Comparison of ENCODE assay signal across 8 mouse cellular contexts in genomic region chr4:156195927-156196870, GRCm38 (mm10). TPM values are rescaled to one million over a fixed set of nuclear protein-coding genes. Genes with fewer than 3 reads are reported as not detected.
DNase-seq lines count a peak whose midpoint lies in the region; ATAC-seq and TF ChIP-seq lines count a peak whose summit lies in the region.

No protein-coding gene starts in this region.

- no peak for ATAC-seq in heart, embryonic 14.5 days (ENCODE audit: insufficient number of reproducible peaks, insufficient read depth, low FRiP score, low read depth)
- ATAC-seq in kidney, embryonic 16.5 days (ENCODE audit: low FRiP score, low TSS enrichment) = no peak

- peak overlapping the region; percentile 83 to 99 for H3K4me3 ChIP-seq in ES-E14 (ENCODE audit: insufficient read depth in 1 of 2, low read depth in 1 of 2, low read length in 2 of 2, poor library complexity in 1 of 2, severe bottlenecking in 1 of 2)
- H3K4me3 ChIP-seq in heart, embryonic 14.5 days (ENCODE audit: control insufficient read depth in 1 of 2, insufficient read depth in 1 of 2, low read depth in 1 of 2, low read length in 2 of 2) = peak overlapping the region; percentile 84 to 93
- H3K4me3 ChIP-seq in kidney, embryonic 16.5 days (ENCODE audit: low read length) = peak overlapping the region; percentile 91

- peaks cover 23% of the 10 kb centered on the region for H3K36me3 ChIP-seq in ES-E14 (ENCODE audit: control insufficient read depth, insufficient read depth, low read length, poor library complexity, severe bottlenecking)
- peaks cover 26% of the 10 kb centered on the region for H3K36me3 ChIP-seq in heart, embryonic 14.5 days (ENCODE audit: control insufficient read depth, insufficient read depth, low read length)
- peaks cover 7% of the 10 kb centered on the region for H3K36me3 ChIP-seq in kidney, embryonic 16.5 days (ENCODE audit: insufficient read depth, low read length)
- no peaks in the 10 kb centered on the region for H3K36me3 ChIP-seq in splenic B cell, adult 2 months (ENCODE audit: control insufficient read depth, insufficient read depth, low read length, poor library complexity, severe bottlenecking)

- H3K27ac ChIP-seq in ES-E14 (ENCODE audit: insufficient read depth, low read depth, low read length, poor library complexity, severe bottlenecking) = peak overlapping the region; percentile 26; the same call in 1 of the 2 replicates
- H3K27ac ChIP-seq in heart, embryonic 14.5 days (replicated peaks in 1 of 2; ENCODE audit: control insufficient read depth in 1 of 2, insufficient read depth in 1 of 2, low read depth in 2 of 2, low read length in 2 of 2) = peak overlapping the region; percentile 11 to 78
- H3K27ac ChIP-seq in kidney, embryonic 16.5 days (ENCODE audit: low read length) = peak overlapping the region; percentile 83

- peaks cover 10 to 42% of the 10 kb centered on the region in 2 experiments; a peak in 3 of 4 replicates for H3K4me1 ChIP-seq in ES-E14 (ENCODE audit: control insufficient read depth in 2 of 2, insufficient read depth in 2 of 2, low read length in 2 of 2, poor library complexity in 1 of 2)
- peaks cover 30 to 45% of the 10 kb centered on the region in 2 experiments for H3K4me1 ChIP-seq in heart, embryonic 14.5 days (ENCODE audit: control insufficient read depth in 2 of 2, insufficient read depth in 2 of 2, low read length in 2 of 2)
- H3K4me1 ChIP-seq in kidney, embryonic 16.5 days (ENCODE audit: insufficient read depth, low read length) = peaks cover 55% of the 10 kb centered on the region

- H3K9me3 ChIP-seq in ES-E14 (ENCODE audit: control insufficient read depth, insufficient read depth, low read depth, low read length) = no peaks in the 10 kb centered on the region
- H3K9me3 ChIP-seq in heart, embryonic 14.5 days (ENCODE audit: control insufficient read depth, low read length) = no peaks in the 10 kb centered on the region
- no peaks in the 10 kb centered on the region for H3K9me3 ChIP-seq in kidney, embryonic 16.5 days (ENCODE audit: low read length)

- in situ Hi-C loops in ES-E14 (cut with MboI; ENCODE audit: low sequenced_read_pairs in 2 of 2, unreplicated experiment in 2 of 2) = no loop called here

- peak overlapping the region; percentile 91 for H3K9ac ChIP-seq in ES-E14 (ENCODE audit: insufficient read depth, low read depth, low read length, poor library complexity, severe bottlenecking)
- peak overlapping the region; percentile 94 for H3K9ac ChIP-seq in heart, embryonic 14.5 days (ENCODE audit: low read length)
- peak overlapping the region; percentile 95 for H3K9ac ChIP-seq in kidney, embryonic 16.5 days (replicated peaks; ENCODE audit: low read length)

- DNase-seq in 416B (ENCODE audit: low read depth) (peak; percentile 21), ES-E14 (ENCODE audit: low read depth, low spot score) (no peak)
- DNase-seq in embryo, embryonic 10 days (ENCODE audit: low spot score) = peak; percentile 47
- peak; percentile 73 for DNase-seq in lung, postnatal 14 days
- DNase-seq in splenic B cell, adult 2 months (ENCODE audit: low read depth, low spot score) = peak; percentile 29
- DNase-seq in natural killer cell, adult 2 months (ENCODE audit: low spot score in 2 of 2) = no peak

- peak overlapping the region; percentile 98 for H3K4me2 ChIP-seq in heart, embryonic 14.5 days (ENCODE audit: low read length)
- peak overlapping the region; percentile 95 for H3K4me2 ChIP-seq in kidney, embryonic 16.5 days (replicated peaks; ENCODE audit: low read depth, low read length)

- WGBS in heart, embryonic 14.5 days = 4% methylated on average over 35 of the region's 35 CpGs
- WGBS in kidney, embryonic 16.5 days = 5% methylated on average over 35 of the region's 35 CpGs

- no peaks in the 10 kb centered on the region for H3K27me3 ChIP-seq in heart, embryonic 14.5 days (ENCODE audit: control insufficient read depth, insufficient read depth, low read length)
- H3K27me3 ChIP-seq in kidney, embryonic 16.5 days (ENCODE audit: insufficient read depth, low read length) = no peaks in the 10 kb centered on the region
- H3K27me3 ChIP-seq in splenic B cell, adult 2 months (ENCODE audit: control insufficient read depth, insufficient read depth, low read length, poor library complexity, severe bottlenecking) = no peaks in the 10 kb centered on the region; the same call in 1 of the 2 replicates

TF ChIP-seq in ES-E14, 5 proteins besides CTCF, POLR2A, EP300 and RAD21:
- TF ChIP-seq ZNF384 (IDR thresholded peaks at IDR 0.05; ENCODE audit: low read depth, low read length) = no peak
- TF ChIP-seq CHD2 (IDR thresholded peaks at IDR 0.05; ENCODE audit: low read depth, low read length) = no peak
- TF ChIP-seq ZC3H11A (IDR thresholded peaks at IDR 0.05; ENCODE audit: borderline replicate concordance, low read depth, low read length) = no peak
- TF ChIP-seq MAFK (IDR thresholded peaks at IDR 0.05; ENCODE audit: insufficient read depth, low read depth, low read length) = no peak
- no peak for TF ChIP-seq HCFC1 (IDR thresholded peaks at IDR 0.05; ENCODE audit: borderline replicate concordance, insufficient read depth, low read length)

RNA-seq across cellular contexts. Expression of gene Agrn, which starts 1.1 kb away (rescaled TPM):
- total RNA-seq in ES-E14 (2012; rRNA removed) = 214 and 296 TPM in 2 replicates
- polyA plus RNA-seq in heart, embryonic 14.5 days (2014; fragmentation: Nextera tagmentation; extraction: Ambion mirVana) = 44.1 and 47.0 TPM in 2 replicates
- polyA plus RNA-seq in kidney, embryonic 16.5 days (2015; fragmentation: Nextera tagmentation; extraction: Ambion mirVana) = 109 and 111 TPM in 2 replicates

RNA-seq across cellular contexts. Expression of gene Isg15, which starts 4.4 kb away (rescaled TPM):
- 0.67 and 0.79 TPM in 2 replicates for total RNA-seq in ES-E14 (2012; rRNA removed)
- polyA plus RNA-seq in heart, embryonic 14.5 days (2014; fragmentation: Nextera tagmentation; extraction: Ambion mirVana) = 0.84 and 1.4 TPM in 2 replicates
- polyA plus RNA-seq in kidney, embryonic 16.5 days (2015; fragmentation: Nextera tagmentation; extraction: Ambion mirVana) = 2.2 and 2.8 TPM in 2 replicates

RNA-seq across cellular contexts. Expression of gene AW011738, which starts 6.9 kb away (rescaled TPM):
- total RNA-seq in ES-E14 (2012; rRNA removed) = 0.21 and 0.27 TPM in 2 replicates
- polyA plus RNA-seq in heart, embryonic 14.5 days (2014; fragmentation: Nextera tagmentation; extraction: Ambion mirVana) = 0.84 and 1.4 TPM in 2 replicates
- polyA plus RNA-seq in kidney, embryonic 16.5 days (2015; fragmentation: Nextera tagmentation; extraction: Ambion mirVana) = 8.1 and 8.7 TPM in 2 replicates

RNA-seq across cellular contexts. Expression of gene Perm1, which starts 19.5 kb away (rescaled TPM):
- 0.16 and 0.18 TPM in 2 replicates for total RNA-seq in ES-E14 (2012; rRNA removed)
- 6.1 and 6.5 TPM in 2 replicates for polyA plus RNA-seq in heart, embryonic 14.5 days (2014; fragmentation: Nextera tagmentation; extraction: Ambion mirVana)
- polyA plus RNA-seq in kidney, embryonic 16.5 days (2015; fragmentation: Nextera tagmentation; extraction: Ambion mirVana) = 0.70 and 0.90 TPM in 2 replicates

RNA-seq across cellular contexts. Expression of gene Plekhn1, which starts 38.5 kb away (rescaled TPM):
- 15.2 and 31.2 TPM in 2 replicates for total RNA-seq in ES-E14 (2012; rRNA removed)
- 13.5 and 15.3 TPM in 2 replicates for polyA plus RNA-seq in heart, embryonic 14.5 days (2014; fragmentation: Nextera tagmentation; extraction: Ambion mirVana)
- 22.3 and 24.1 TPM in 2 replicates for polyA plus RNA-seq in kidney, embryonic 16.5 days (2015; fragmentation: Nextera tagmentation; extraction: Ambion mirVana)

Comparison
In these comparisons a context has a peak if more than half of its experiments do, and no peak if none do; other contexts are left out.
1. DNase-seq: peak in 416B (single experiment), embryo, embryonic 10 days (single experiment), lung, postnatal 14 days (single experiment) and splenic B cell, adult 2 months (single experiment); none in ES-E14 (single experiment) and natural killer cell, adult 2 months (0 of 2).
2. H3K27ac ChIP-seq: peak in every context shown above with its lines; median percentile 83 in kidney, embryonic 16.5 days; 44 in heart, embryonic 14.5 days; 26 in ES-E14.
3. Peak in every context shown above with its lines, with median percentiles within 50 percentile points of each other: H3K4me3 ChIP-seq and H3K9ac ChIP-seq.